Mouse (Mus musculus): Measurements from ENCODE around the gene Myh7b. TPM values are rescaled to one million over a fixed set of nuclear protein-coding genes. Genes with fewer than 3 reads are reported as not detected.
"Not testable (repeated sequence)": the region's sequence is repeated elsewhere in the genome, so short reads cannot be mapped to it uniquely, and the experiment has no call there.

Myh7b gene
- polyA plus RNA-seq, 1 experiment from 2014 or later = 0.34 TPM

DNA sequence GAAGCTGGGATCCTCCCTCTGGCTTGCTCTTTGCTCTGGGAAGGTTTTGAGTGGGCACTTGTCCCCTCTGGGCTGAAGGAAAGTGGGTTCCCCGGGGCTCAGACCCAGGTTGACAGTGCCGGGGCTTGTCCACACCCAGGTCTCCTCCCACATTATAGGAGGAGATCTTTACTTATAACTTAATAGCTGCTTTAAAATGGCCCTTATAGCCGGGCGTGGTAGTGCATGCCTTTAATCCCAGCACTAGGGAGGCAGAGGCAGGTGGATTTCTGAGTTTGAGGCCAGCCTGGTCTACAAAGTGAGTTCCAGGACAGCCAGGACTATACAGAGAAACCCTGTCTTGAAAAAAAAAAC lies 5.8 kb upstream of the Myh7b start:
- H3K36me3 ChIP-seq (replicated peaks; ENCODE audit: control insufficient read depth, insufficient read depth, low read depth, low read length); ATAC-seq (replicated peaks; ENCODE audit: insufficient number of reproducible peaks, low FRiP score, low TSS enrichment, low read depth); H3K9me3 ChIP-seq (replicated peaks; ENCODE audit: control insufficient read depth, low read length); H3K9ac ChIP-seq (replicated peaks; ENCODE audit: low read length); H3K27me3 ChIP-seq (ENCODE audit: control insufficient read depth, insufficient read depth, low read length); DNase-seq (ENCODE audit: low spot score); H3K4me1 ChIP-seq (ENCODE audit: control insufficient read depth, insufficient read depth, low read length); H3K27ac ChIP-seq (replicated peaks; ENCODE audit: low read depth, low read length); H3K4me2 ChIP-seq (ENCODE audit: low read depth, low read length); H3K4me3 ChIP-seq (ENCODE audit: low read depth, low read length): not testable (repeated sequence)
- 73% methylated on average over 4 of the region's 4 CpGs for WGBS

DNA sequence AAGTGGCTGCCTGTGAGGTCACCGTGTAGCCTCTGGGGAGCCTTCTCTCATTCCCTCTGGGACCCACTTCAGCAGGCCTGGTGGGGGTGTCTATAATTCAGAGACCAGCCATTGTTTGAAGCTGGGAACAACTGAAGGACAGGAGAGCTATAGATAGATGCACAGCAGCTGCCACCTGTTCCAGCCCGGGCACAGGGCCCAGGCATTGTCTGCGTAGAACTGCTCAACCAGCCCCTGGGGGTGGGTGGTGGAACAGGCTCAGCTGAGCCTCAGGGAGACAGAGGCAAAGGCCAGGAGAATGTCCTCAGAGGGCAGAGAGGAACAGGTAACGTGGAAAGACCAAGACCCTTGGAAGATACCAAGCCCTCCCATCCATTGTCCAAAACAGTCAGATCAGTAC lies 4.7 kb upstream of the Myh7b start:
- no peak overlapping the region for H3K9ac ChIP-seq (replicated peaks; ENCODE audit: low read length)
- no peak overlapping the region for H3K27ac ChIP-seq (replicated peaks; ENCODE audit: low read depth, low read length)
- 84% methylated on average over 4 of the region's 4 CpGs for WGBS
- no peaks in the 10 kb centered on the region for H3K36me3 ChIP-seq (replicated peaks; ENCODE audit: control insufficient read depth, insufficient read depth, low read depth, low read length)
- DNase-seq (ENCODE audit: low spot score) (no peak), ATAC-seq (replicated peaks; ENCODE audit: insufficient number of reproducible peaks, low FRiP score, low TSS enrichment, low read depth) (no peak)
- H3K4me1 ChIP-seq (ENCODE audit: control insufficient read depth, insufficient read depth, low read length) = no peaks in the 10 kb centered on the region
- H3K27me3 ChIP-seq (ENCODE audit: control insufficient read depth, insufficient read depth, low read length) = no peaks in the 10 kb centered on the region
- no peaks in the 10 kb centered on the region for H3K9me3 ChIP-seq (replicated peaks; ENCODE audit: control insufficient read depth, low read length)
- no peak overlapping the region for H3K4me2 ChIP-seq (ENCODE audit: low read depth, low read length)
- H3K4me3 ChIP-seq (ENCODE audit: low read depth, low read length) = no peak overlapping the region

DNA sequence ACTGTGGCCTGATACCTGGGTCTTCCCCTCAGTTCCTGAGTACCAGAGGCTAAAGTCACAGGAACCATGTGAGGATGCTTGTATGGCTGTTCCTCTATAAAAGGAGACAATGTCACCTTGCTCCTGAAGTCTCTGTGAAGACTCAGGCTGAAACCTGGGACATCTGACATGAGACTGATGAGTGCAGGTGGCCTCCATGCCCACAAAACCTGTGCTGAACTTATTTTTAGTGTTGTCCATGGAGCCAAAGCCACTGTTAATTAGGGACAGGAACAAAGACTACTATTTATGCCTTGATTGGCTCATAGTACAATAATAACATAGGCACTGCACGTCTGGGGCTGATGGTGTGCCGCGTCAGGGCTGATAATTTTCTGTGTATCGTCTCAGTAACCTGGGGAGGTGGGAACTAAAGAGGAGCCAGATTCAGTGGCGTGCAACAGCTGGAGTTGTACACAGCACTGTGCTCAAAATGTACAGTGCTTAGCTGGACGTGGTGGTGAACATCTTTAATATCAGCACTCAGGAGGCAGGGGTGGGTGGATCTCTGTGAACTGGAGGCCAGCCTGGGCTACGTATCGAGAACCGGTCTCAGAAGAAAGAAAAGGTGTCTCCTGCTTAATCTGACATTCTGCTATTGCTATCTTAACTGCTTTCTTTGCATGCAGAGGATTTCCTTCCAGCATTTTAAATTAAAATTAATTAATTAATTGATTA lies 980 bp downstream of the Myh7b start:
- Histone ChIP-seq H3K27me3 (ENCODE audit: control insufficient read depth, insufficient read depth, low read length) (no peaks in the 10 kb centered on the region), H3K36me3 (replicated peaks; ENCODE audit: control insufficient read depth, insufficient read depth, low read depth, low read length) (no peaks in the 10 kb centered on the region), H3K4me2 (ENCODE audit: low read depth, low read length) (no peak overlapping the region), H3K9ac (replicated peaks; ENCODE audit: low read length) (no peak overlapping the region), H3K4me1 (ENCODE audit: control insufficient read depth, insufficient read depth, low read length) (peaks cover 3% of the 10 kb centered on the region; the same call in 1 of the 2 replicates), H3K27ac (replicated peaks; ENCODE audit: low read depth, low read length) (no peak overlapping the region), H3K4me3 (ENCODE audit: low read depth, low read length) (no peak overlapping the region), H3K9me3 (replicated peaks; ENCODE audit: control insufficient read depth, low read length) (no peaks in the 10 kb centered on the region)
- ATAC-seq (replicated peaks; ENCODE audit: insufficient number of reproducible peaks, low FRiP score, low TSS enrichment, low read depth) = no peak
- no peak for DNase-seq (ENCODE audit: low spot score)
- WGBS = 87% methylated on average over 9 of the region's 9 CpGs

DNA sequence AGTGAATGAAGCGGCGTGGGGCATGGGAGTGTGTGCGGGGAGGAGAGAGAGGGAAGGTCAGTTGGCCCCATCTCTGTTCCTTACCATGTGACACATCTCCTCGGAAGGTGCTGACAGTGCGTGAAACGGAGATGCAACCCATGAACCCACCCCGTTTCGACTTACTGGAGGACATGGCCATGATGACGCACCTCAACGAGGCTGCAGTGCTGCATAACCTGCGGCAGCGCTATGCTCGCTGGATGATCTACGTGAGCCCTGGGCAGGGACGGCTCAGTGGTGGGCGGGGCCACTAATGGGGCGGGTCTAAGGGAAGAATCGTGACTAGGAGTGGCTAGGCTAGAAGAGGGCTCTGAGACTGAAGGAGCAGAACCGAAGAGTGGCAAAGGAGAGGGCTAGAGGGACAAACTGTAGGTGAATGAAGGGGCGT lies 2.3 kb downstream of the Myh7b start:
- no peak overlapping the region for H3K27ac ChIP-seq (replicated peaks; ENCODE audit: low read depth, low read length)

DNA sequence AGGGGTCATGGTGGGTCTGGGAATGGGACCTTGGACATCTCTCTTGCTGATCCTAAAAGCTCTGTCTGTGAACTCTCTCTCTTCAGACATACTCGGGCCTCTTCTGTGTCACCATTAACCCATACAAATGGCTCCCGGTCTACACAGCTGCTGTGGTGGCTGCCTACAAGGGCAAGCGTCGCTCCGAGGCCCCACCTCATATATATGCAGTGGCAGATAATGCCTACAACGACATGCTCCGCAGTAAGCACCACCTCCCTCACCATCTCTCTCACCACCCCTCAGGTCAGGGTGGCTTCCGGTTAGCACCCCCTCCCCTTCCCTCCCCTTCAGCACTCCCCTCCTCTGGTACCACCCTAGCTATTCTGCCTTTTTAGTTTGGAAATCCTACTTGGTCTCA lies 2.9 kb downstream of the Myh7b start:
- Histone ChIP-seq H3K27ac (replicated peaks; ENCODE audit: low read depth, low read length) (no peak overlapping the region), H3K9ac (replicated peaks; ENCODE audit: low read length) (no peak overlapping the region), H3K4me3 (ENCODE audit: low read depth, low read length) (no peak overlapping the region), H3K27me3 (ENCODE audit: control insufficient read depth, insufficient read depth, low read length) (no peaks in the 10 kb centered on the region), H3K4me1 (ENCODE audit: control insufficient read depth, insufficient read depth, low read length) (peaks cover 3% of the 10 kb centered on the region; the same call in 1 of the 2 replicates), H3K36me3 (replicated peaks; ENCODE audit: control insufficient read depth, insufficient read depth, low read depth, low read length) (no peaks in the 10 kb centered on the region), H3K4me2 (ENCODE audit: low read depth, low read length) (no peak overlapping the region; the same call in 1 of the 2 replicates), H3K9me3 (replicated peaks; ENCODE audit: control insufficient read depth, low read length) (no peaks in the 10 kb centered on the region)
- DNase-seq (ENCODE audit: low spot score) (no peak), ATAC-seq (replicated peaks; ENCODE audit: insufficient number of reproducible peaks, low FRiP score, low TSS enrichment, low read depth) (no peak)
- WGBS = 63% methylated on average over 8 of the region's 8 CpGs

More for the DNA sequence above, 2.3 kb downstream of the Myh7b start:
- Histone ChIP-seq H3K4me3 (ENCODE audit: low read depth, low read length) (peak overlapping the region; percentile 17), H3K36me3 (replicated peaks; ENCODE audit: control insufficient read depth, insufficient read depth, low read depth, low read length) (no peaks in the 10 kb centered on the region), H3K9me3 (replicated peaks; ENCODE audit: control insufficient read depth, low read length) (no peaks in the 10 kb centered on the region), H3K27me3 (ENCODE audit: control insufficient read depth, insufficient read depth, low read length) (no peaks in the 10 kb centered on the region), H3K4me2 (ENCODE audit: low read depth, low read length) (peak overlapping the region; percentile 44), H3K4me1 (ENCODE audit: control insufficient read depth, insufficient read depth, low read length) (peaks cover 3% of the 10 kb centered on the region; the same call in 1 of the 2 replicates), H3K9ac (replicated peaks; ENCODE audit: low read length) (no peak overlapping the region; the same call in 1 of the 2 replicates)
- 2% methylated on average over 20 of the region's 20 CpGs for WGBS
- peak; percentile 66 for DNase-seq (ENCODE audit: low spot score)
- peak; percentile 87 for ATAC-seq (replicated peaks; ENCODE audit: insufficient number of reproducible peaks, low FRiP score, low TSS enrichment, low read depth)

DNA sequence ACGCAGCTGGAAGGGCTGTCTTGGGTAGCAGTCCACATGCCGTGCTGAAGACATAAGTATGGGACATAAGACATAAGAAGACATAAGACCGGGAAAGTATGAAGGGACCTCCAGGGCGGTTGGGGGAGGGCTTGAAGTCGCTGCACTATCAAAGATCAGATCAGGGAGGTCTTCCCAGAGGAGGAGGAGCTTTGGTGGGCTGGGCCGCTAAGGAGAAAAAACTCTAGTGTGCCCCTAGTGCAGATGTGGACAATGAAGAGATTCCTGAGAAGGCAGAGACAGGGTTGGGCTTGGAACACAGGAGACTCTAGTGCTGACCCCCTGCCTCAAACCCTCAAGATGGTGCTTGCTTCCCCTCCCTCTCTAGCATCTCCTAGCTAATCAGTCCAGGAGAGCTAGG lies 6.0 kb downstream of the Myh7b start:
- Histone ChIP-seq H3K4me2 (ENCODE audit: low read depth, low read length) (no peak overlapping the region), H3K27me3 (ENCODE audit: control insufficient read depth, insufficient read depth, low read length) (no peaks in the 10 kb centered on the region), H3K9ac (replicated peaks; ENCODE audit: low read length) (no peak overlapping the region), H3K4me3 (ENCODE audit: low read depth, low read length) (no peak overlapping the region), H3K27ac (replicated peaks; ENCODE audit: low read depth, low read length) (no peak overlapping the region), H3K4me1 (ENCODE audit: control insufficient read depth, insufficient read depth, low read length) (peaks cover 3% of the 10 kb centered on the region; the same call in 1 of the 2 replicates), H3K9me3 (replicated peaks; ENCODE audit: control insufficient read depth, low read length) (no peaks in the 10 kb centered on the region), H3K36me3 (replicated peaks; ENCODE audit: control insufficient read depth, insufficient read depth, low read depth, low read length) (no peaks in the 10 kb centered on the region)
- 56% methylated on average over 6 of the region's 6 CpGs for WGBS
- ATAC-seq (replicated peaks; ENCODE audit: insufficient number of reproducible peaks, low FRiP score, low TSS enrichment, low read depth) (no peak), DNase-seq (ENCODE audit: low spot score) (no peak)

DNA sequence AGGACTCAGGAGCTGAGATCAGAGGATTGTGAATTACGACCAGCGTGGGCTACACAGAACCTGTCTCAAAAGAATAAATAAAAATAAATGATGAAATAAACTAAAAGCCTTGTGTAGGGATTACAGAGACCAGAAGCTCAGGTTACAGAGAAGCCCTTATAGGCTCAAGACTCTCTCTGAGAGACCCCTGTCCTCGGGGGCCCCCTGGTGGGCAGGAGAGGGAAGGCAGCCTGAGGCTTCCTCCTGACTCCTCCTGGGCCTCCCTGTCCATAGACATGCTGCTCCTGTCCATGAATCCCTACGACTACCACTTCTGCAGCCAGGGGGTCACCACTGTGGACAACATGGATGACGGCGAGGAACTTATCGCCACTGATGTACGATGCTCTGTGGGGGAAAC lies 8.8 kb downstream of the Myh7b start:
- Histone ChIP-seq H3K4me1 (ENCODE audit: control insufficient read depth, insufficient read depth, low read length) (no peaks in the 10 kb centered on the region), H3K27ac (replicated peaks; ENCODE audit: low read depth, low read length) (no peak overlapping the region), H3K4me3 (ENCODE audit: low read depth, low read length) (no peak overlapping the region), H3K9me3 (replicated peaks; ENCODE audit: control insufficient read depth, low read length) (no peaks in the 10 kb centered on the region), H3K4me2 (ENCODE audit: low read depth, low read length) (no peak overlapping the region), H3K36me3 (replicated peaks; ENCODE audit: control insufficient read depth, insufficient read depth, low read depth, low read length) (no peaks in the 10 kb centered on the region), H3K9ac (replicated peaks; ENCODE audit: low read length) (no peak overlapping the region), H3K27me3 (ENCODE audit: control insufficient read depth, insufficient read depth, low read length) (no peaks in the 10 kb centered on the region)
- DNase-seq (ENCODE audit: low spot score) (peak; percentile 87), ATAC-seq (replicated peaks; ENCODE audit: insufficient number of reproducible peaks, low FRiP score, low TSS enrichment, low read depth) (peak; percentile 48; the same call in 1 of the 2 replicates)
- WGBS = 22% methylated on average over 8 of the region's 8 CpGs

DNA sequence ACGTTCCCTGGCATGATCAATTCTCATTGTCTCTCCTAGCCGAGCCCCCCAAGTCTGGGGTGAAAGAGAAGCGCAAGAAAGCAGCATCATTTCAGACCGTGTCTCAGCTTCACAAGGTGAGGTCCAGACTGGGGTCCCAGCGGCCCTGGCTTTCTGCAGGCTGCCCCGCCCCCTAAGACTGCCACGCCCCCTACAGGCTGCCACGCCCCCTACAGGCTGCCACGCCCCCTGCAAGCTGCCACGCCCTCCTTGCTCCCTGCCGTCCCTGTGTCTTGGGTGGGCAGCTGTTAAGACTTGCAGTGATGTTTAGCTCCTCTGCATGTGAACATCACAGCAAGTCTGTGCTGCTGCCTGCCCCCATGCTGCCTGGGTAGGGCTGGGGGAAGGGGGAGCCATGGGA lies 11.6 kb downstream of the Myh7b start:
- ATAC-seq (replicated peaks; ENCODE audit: insufficient number of reproducible peaks, low FRiP score, low TSS enrichment, low read depth) (no peak), DNase-seq (ENCODE audit: low spot score) (no peak)
- H3K4me2 ChIP-seq (ENCODE audit: low read depth, low read length) = no peak overlapping the region
- no peak overlapping the region for H3K9ac ChIP-seq (replicated peaks; ENCODE audit: low read length)
- H3K27ac ChIP-seq (replicated peaks; ENCODE audit: low read depth, low read length) = no peak overlapping the region
- H3K27me3 ChIP-seq (ENCODE audit: control insufficient read depth, insufficient read depth, low read length) = peaks cover 3% of the 10 kb centered on the region
- no peaks in the 10 kb centered on the region for H3K9me3 ChIP-seq (replicated peaks; ENCODE audit: control insufficient read depth, low read length)
- no peaks in the 10 kb centered on the region for H3K36me3 ChIP-seq (replicated peaks; ENCODE audit: control insufficient read depth, insufficient read depth, low read depth, low read length)
- H3K4me1 ChIP-seq (ENCODE audit: control insufficient read depth, insufficient read depth, low read length) = no peaks in the 10 kb centered on the region
- H3K4me3 ChIP-seq (ENCODE audit: low read depth, low read length) = no peak overlapping the region
- WGBS = 24% methylated on average over 11 of the region's 11 CpGs

All from embryonic facial prominence, embryonic 11.5 days (tissue).